Mouse (Mus musculus): ENCODE data around the gene Myo1c.

The Myo1c gene

DNA sequence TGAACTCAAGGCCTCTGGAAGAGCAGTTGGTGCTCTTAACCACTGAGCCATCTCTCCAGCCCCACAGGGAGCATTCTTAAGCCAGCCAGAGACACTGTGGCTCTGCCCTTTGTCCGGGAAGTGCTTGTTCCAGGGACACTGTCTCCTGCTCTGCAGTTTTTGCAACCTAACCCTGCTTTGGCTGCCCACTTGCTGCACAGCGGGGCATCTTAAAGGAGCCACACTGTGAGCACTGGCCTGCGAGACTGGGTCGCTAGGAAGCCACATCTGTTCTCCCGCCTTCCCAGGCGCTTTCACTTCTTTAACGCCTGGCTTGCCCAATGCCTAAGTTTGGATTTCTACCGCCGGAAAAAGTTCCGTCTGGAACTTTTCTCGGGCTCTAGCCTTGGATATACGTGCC is 65.3 kb downstream of the Myo1c start:
- no peak for DNase-seq (ENCODE audit: low spot score in 2 of 2)

DNA sequence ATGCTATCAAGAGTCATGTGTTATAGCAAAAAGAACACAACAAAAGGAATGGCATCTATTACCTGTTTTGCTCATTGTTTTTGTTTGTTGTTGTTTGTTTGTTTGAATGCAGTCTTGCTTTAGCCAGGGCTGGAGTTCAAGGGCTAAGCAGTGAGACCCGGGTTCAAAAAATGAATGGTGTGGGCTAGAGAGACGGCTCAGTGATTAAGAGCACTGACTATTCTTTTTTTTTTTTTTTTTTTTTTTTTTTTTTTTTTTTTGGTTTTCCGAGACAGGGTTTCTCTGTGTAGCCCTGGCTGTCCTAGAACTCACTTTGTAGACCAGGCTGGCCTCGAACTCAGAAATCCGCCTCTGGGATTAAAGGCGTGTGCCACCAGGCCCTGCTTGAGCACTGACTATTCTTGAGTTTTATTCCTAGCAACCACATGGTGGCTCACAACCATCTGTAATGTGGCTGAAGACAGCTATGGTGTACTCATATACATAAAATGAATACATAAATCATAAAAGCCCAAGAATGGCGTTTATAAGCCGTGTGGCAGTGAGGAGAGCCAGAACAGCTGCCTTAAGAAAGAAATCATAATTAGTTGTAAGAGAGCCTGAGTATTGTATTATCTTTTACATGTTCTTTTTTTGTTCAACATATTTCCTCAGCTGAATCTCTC is 66.5 kb downstream of the Myo1c start:
- no peak for DNase-seq (ENCODE audit: low spot score in 2 of 2)

DNA sequence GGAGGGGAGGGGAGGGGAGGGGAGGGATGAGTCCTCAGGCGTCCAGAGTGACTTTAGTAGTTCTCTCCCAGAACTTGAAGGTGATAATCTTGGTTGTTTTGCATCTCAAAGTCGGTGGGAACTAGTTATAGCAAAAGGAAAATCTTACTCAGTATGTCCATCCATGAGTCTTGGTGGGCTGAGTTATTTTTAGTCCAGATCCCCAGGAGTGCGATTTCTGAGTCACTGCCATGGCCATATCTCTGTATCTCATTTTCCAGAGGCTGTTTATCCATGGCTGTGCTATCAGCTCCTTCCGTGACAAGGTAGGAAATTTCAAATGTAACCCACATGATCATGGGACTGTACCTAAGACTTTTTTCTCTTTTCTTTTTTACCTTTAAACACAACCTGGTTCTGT is 72.0 kb downstream of the Myo1c start:
- no peak for DNase-seq (ENCODE audit: low spot score in 2 of 2)
